ENCODE assay signal across 9 mouse cellular contexts in the genomic region with DNA sequence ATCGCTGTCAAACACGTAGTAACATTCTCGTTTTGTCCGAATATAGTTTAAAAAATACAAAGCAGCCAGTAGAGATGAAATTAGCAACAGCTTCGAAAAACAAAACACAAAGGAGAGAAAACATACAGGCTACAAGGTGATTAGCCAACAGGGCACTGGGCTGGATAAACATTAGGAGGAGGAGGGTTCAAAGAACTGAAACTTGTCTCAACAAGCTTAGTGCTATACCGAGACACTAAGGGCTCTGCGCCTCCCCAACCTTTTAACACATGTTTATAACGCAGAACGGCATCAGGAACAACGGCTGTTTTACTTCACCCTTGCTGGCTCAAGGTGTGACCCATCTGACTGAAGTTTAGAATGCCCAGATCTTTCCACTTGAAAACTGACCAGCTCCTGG. TPM values are rescaled to one million over a fixed set of nuclear protein-coding genes. Genes with fewer than 3 reads are reported as not detected.
DNase-seq lines count a peak whose midpoint lies in the region; ATAC-seq and TF ChIP-seq lines count a peak whose summit lies in the region.
"Had no signal": no experiment of that assay in that cellular context is flagged by ENCODE, and none has a peak within 500 bp of the region (broad histone marks: within the 10 kb centered on the region; RNA-seq: fewer than 3 reads in every experiment).

No protein-coding gene starts in this region.

- H3K4me3 ChIP-seq in intestine, embryonic 15.5 days (replicated peaks): no peak overlapping the region
- H3K4me3 ChIP-seq in intestine, postnatal 0 days (ENCODE audit: low read depth, low read length): no peak overlapping the region
- no peak overlapping the region for H3K4me3 ChIP-seq in midbrain, embryonic 13.5 days (replicated peaks)
- no peak overlapping the region for H3K4me3 ChIP-seq in midbrain, embryonic 10.5 days
- H3K4me3 ChIP-seq in stomach, embryonic 15.5 days (replicated peaks): no peak overlapping the region

- DNase-seq in embryo, embryonic 11 days: peak; percentile 16
- DNase-seq in embryo, embryonic 10 days (ENCODE audit: low spot score): no peak
- no peak for DNase-seq in midbrain, embryonic 10.5 days (ENCODE audit: low spot score)
- DNase-seq in layer of hippocampus, adult 9-10 months (ENCODE audit: low spot score): no peak
- DNase-seq: cerebellum, adult 2 months had no signal

- WGBS in intestine, embryonic 15.5 days: 45% methylated on average over 10 of the region's 10 CpGs
- WGBS in intestine, postnatal 0 days: 49% methylated on average over 10 of the region's 10 CpGs
- WGBS in midbrain, embryonic 13.5 days: 79% methylated on average over 10 of the region's 10 CpGs
- WGBS in midbrain, embryonic 10.5 days: 74% methylated on average over 10 of the region's 10 CpGs
- WGBS in stomach, embryonic 15.5 days: 43% methylated on average over 10 of the region's 10 CpGs

- no peak for TF ChIP-seq CTCF in intestine, postnatal 0 days (IDR thresholded peaks at IDR 0.05; ENCODE audit: low read depth)

- no peaks in the 10 kb centered on the region for H3K36me3 ChIP-seq in intestine, embryonic 15.5 days
- H3K36me3 ChIP-seq in intestine, postnatal 0 days (ENCODE audit: control insufficient read depth, insufficient read depth): no peaks in the 10 kb centered on the region
- H3K36me3 ChIP-seq in midbrain, embryonic 13.5 days: no peaks in the 10 kb centered on the region
- H3K36me3 ChIP-seq in midbrain, embryonic 10.5 days: no peaks in the 10 kb centered on the region
- H3K36me3 ChIP-seq in stomach, embryonic 15.5 days: no peaks in the 10 kb centered on the region

- no peaks in the 10 kb centered on the region for H3K27me3 ChIP-seq in intestine, embryonic 15.5 days (replicated peaks)
- no peaks in the 10 kb centered on the region for H3K27me3 ChIP-seq in intestine, postnatal 0 days (replicated peaks; ENCODE audit: control insufficient read depth, insufficient read depth, low read length)
- H3K27me3 ChIP-seq in midbrain, embryonic 13.5 days: no peaks in the 10 kb centered on the region
- no peaks in the 10 kb centered on the region for H3K27me3 ChIP-seq in midbrain, embryonic 10.5 days (ENCODE audit: low read depth, poor library complexity, severe bottlenecking)
- H3K27me3 ChIP-seq in stomach, embryonic 15.5 days (replicated peaks): no peaks in the 10 kb centered on the region

- no peaks in the 10 kb centered on the region for H3K9me3 ChIP-seq in intestine, embryonic 15.5 days
- H3K9me3 ChIP-seq in intestine, postnatal 0 days (ENCODE audit: control insufficient read depth): no peaks in the 10 kb centered on the region
- no peaks in the 10 kb centered on the region for H3K9me3 ChIP-seq in midbrain, embryonic 13.5 days
- H3K9me3 ChIP-seq in midbrain, embryonic 10.5 days (replicated peaks): no peaks in the 10 kb centered on the region
- H3K9me3 ChIP-seq in stomach, embryonic 15.5 days: no peaks in the 10 kb centered on the region

- no peak overlapping the region for H3K9ac ChIP-seq in intestine, embryonic 15.5 days
- H3K9ac ChIP-seq in intestine, postnatal 0 days (ENCODE audit: low read depth, low read length): no peak overlapping the region
- H3K9ac ChIP-seq in midbrain, embryonic 13.5 days (replicated peaks): no peak overlapping the region
- no peak overlapping the region for H3K9ac ChIP-seq in stomach, embryonic 15.5 days

- H3K27ac ChIP-seq in intestine, embryonic 15.5 days: 0 out of 2 replicates have a peak overlapping the region, but pooled peaks have one; percentile 7
- no peak overlapping the region for H3K27ac ChIP-seq in intestine, postnatal 0 days (ENCODE audit: low read depth, low read length)
- H3K27ac ChIP-seq in midbrain, embryonic 13.5 days: 0 out of 2 replicates have a peak overlapping the region, but pooled peaks have one; percentile 31
- no peak overlapping the region for H3K27ac ChIP-seq in midbrain, embryonic 10.5 days (replicated peaks)
- H3K27ac ChIP-seq in stomach, embryonic 15.5 days: peak overlapping the region; percentile 73

- no peak for ATAC-seq in intestine, embryonic 15.5 days
- ATAC-seq in intestine, postnatal 0 days: no peak
- no peak for ATAC-seq in midbrain, embryonic 13.5 days
- no peak for ATAC-seq in stomach, embryonic 15.5 days (ENCODE audit: insufficient read depth, low FRiP score, low read depth)

- no peak overlapping the region for H3K4me2 ChIP-seq in intestine, embryonic 15.5 days (replicated peaks)
- no peak overlapping the region for H3K4me2 ChIP-seq in intestine, postnatal 0 days (replicated peaks; ENCODE audit: low read depth)
- no peak overlapping the region for H3K4me2 ChIP-seq in midbrain, embryonic 13.5 days (replicated peaks)
- peak overlapping the region; percentile 16; the same call in 1 of the 2 replicates for H3K4me2 ChIP-seq in stomach, embryonic 15.5 days

- H3K4me1 ChIP-seq in intestine, embryonic 15.5 days (replicated peaks): peaks cover 6% of the 10 kb centered on the region
- H3K4me1 ChIP-seq in intestine, postnatal 0 days (replicated peaks; ENCODE audit: control insufficient read depth, insufficient read depth, low read length): peaks cover 7% of the 10 kb centered on the region; the same call in 1 of the 2 replicates
- peaks cover 6% of the 10 kb centered on the region for H3K4me1 ChIP-seq in midbrain, embryonic 13.5 days (replicated peaks)
- peaks cover 9% of the 10 kb centered on the region for H3K4me1 ChIP-seq in midbrain, embryonic 10.5 days
- 0 out of 2 replicates have a peak, but pooled peaks cover 2% of the 10 kb centered on the region for H3K4me1 ChIP-seq in stomach, embryonic 15.5 days

RNA-seq across cellular contexts. Expression of a gene that starts 13.4 kb away (rescaled TPM):
- 246 and 258 TPM in 2 replicates for polyA plus RNA-seq in intestine, embryonic 15.5 days (2015; fragmentation: Nextera tagmentation; extraction: Ambion mirVana)
- polyA plus RNA-seq in intestine, postnatal 0 days (2015; fragmentation: Nextera tagmentation; extraction: Ambion mirVana): 153 and 156 TPM in 2 replicates
- polyA plus RNA-seq in midbrain, embryonic 13.5 days (2015; fragmentation: Nextera tagmentation; extraction: Ambion mirVana): 249 and 251 TPM in 2 replicates
- 164 TPM in 2 replicates for polyA plus RNA-seq in midbrain, embryonic 10.5 days (2016; fragmentation: Nextera tagmentation; extraction: Ambion mirVana)
- 249 and 252 TPM in 2 replicates for polyA plus RNA-seq in stomach, embryonic 15.5 days (2015; fragmentation: Nextera tagmentation; extraction: Ambion mirVana)

RNA-seq across cellular contexts. Expression of a gene that starts 22.8 kb away (rescaled TPM):
- polyA plus RNA-seq in intestine, embryonic 15.5 days (2015; fragmentation: Nextera tagmentation; extraction: Ambion mirVana): 27.1 and 28.4 TPM in 2 replicates
- 27.8 and 28.2 TPM in 2 replicates for polyA plus RNA-seq in intestine, postnatal 0 days (2015; fragmentation: Nextera tagmentation; extraction: Ambion mirVana)
- polyA plus RNA-seq in midbrain, embryonic 13.5 days (2015; fragmentation: Nextera tagmentation; extraction: Ambion mirVana): 48.2 and 51.2 TPM in 2 replicates
- polyA plus RNA-seq in midbrain, embryonic 10.5 days (2016; fragmentation: Nextera tagmentation; extraction: Ambion mirVana): 23.7 and 30.8 TPM in 2 replicates
- 33.4 TPM in 2 replicates for polyA plus RNA-seq in stomach, embryonic 15.5 days (2015; fragmentation: Nextera tagmentation; extraction: Ambion mirVana)

Comparison
In these comparisons a context has a peak if more than half of its experiments do, and no peak if none do; other contexts are left out.
1. H3K27ac ChIP-seq: peak in intestine, embryonic 15.5 days (single experiment), midbrain, embryonic 13.5 days (single experiment) and stomach, embryonic 15.5 days (single experiment); none in intestine, postnatal 0 days (single experiment) and midbrain, embryonic 10.5 days (single experiment).